Mouse (Mus musculus) megakaryocyte-erythroid progenitor cell, adult 5-6 weeks (primary cell): ENCODE results near the gene Chst15. TPM values are rescaled to one million over a fixed set of nuclear protein-coding genes. Genes with fewer than 3 reads are reported as not detected.

ENCODE experiments used
- ATAC-seq: replicated peaks from 2 replicates; pipeline ENCODE4 v1.8.0; 2016; ENCODE audit warnings: mild to moderate bottlenecking, inconsistent platforms; ENCODE audit not compliant: severe bottlenecking, poor library complexity, low FRiP score, low TSS enrichment
- total RNA-seq, 2 experiments: library from RNA; stranded (forward) in 1 of 2; stranded (reverse) in 1 of 2; fragments of 200-1000, 215-1000 nt in 1 of 2; fragments of >200 nt in 1 of 2; fragmentation: Nextera tagmentation in 1 of 2; gene quantifications; 2 replicates each; pipeline ENCODE4 v1.2.3; 2014 to 2017

Chst15 gene
- total RNA-seq, 2 experiments from 2014 or later: 13.8 to 18.4 TPM

DNA sequence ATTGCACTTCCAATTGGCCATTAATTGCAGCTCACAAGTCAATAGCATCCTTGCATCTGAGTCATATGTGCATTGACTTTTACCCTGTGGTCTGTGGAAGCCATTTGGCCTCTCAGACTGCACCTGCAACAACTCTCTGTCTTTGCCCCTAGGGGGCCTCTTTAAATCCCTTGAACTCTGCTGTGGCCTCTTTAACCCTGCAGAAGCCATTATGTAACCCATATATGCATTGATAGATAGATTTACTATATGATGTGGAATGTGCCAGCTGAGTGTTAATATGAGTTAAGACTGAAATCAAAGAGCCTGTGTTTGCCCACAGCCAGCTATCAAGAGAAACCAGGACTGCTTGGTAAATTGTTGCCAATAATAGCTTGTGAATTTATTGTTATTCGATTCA is 118.2 kb downstream of the Chst15 start:
- no peak for ATAC-seq

DNA sequence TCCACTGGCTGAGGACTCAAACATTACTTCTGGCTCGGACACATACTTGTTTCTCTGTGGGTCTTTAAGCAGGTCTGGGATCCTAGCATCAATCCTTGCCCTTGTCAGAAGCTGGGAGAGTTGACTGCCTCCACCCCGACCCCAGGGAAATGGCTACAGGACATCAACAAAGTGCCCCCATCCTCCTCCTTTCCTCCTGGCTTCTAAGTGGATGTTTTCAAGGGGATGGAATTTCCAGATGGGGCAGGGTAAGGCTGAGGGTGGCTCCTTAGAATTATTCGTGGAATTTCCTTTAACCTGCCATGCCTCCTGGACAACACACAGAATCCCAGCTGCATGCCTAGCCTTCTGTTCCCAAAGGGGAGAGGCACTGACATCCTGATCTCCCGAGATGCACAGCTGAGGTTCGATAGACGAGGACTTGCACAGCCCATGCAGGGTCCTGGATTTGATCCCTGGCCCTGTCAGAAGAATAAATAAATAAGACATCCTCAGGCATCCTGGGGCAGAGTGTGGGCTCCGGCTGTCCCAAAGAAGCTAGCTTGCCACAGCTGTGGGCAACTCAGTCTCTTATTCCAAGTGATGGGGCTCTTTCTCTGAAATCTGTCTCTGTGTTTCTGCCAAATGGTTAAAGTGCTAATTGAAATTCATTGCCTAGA is 119.1 kb downstream of the Chst15 start:
- no peak for ATAC-seq

GRCm38 (mm10) chr7:132196581-132196980 is 120.4 kb downstream of the Chst15 start:
- ATAC-seq: no peak

- no peak for ATAC-seq
Measured at GRCm38 (mm10) chr7:132193606-132194005, 123.4 kb downstream of the Chst15 start.

DNA sequence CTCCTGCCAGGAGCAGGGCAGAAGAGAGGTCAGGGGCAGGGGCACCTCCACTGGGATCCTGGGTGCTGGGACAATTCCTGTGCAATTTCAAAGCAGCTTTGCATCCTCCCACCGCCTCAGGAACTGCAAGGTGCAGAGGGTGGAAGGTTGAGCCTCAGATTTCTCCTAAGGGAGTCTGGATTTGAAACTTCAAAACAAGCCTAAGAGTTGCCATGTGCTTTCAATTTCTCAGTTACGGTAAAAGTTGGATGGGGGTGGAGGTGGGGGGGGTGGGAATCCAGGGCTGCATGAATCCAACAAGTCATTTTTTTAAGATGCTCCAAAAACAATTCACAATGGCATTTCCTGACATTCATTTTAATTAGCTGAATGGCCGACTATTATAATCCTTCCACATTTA is 129.6 kb downstream of the Chst15 start:
- no peak for ATAC-seq

Other genes starting within 250 kb of the Chst15 start
- gene Cpxm2, start 162.5 kb downstream of the Chst15 start, total RNA-seq (2014; fragmentation: Nextera tagmentation): not detected in 2 replicates
- not detected in 2 replicates for gene Cpxm2, start 162.5 kb downstream of the Chst15 start, total RNA-seq (2017)